Mouse (Mus musculus) embryonic facial prominence, embryonic 13.5 days (tissue): ENCODE data around the gene Zfhx3. TPM values are rescaled to one million over a fixed set of nuclear protein-coding genes. Genes with fewer than 3 reads are reported as not detected.
A peak's percentile ranks its signal among the peaks of the same experiment; 100 is the strongest.

Source experiments
- ATAC-seq: fragments of 200-750 bp; cut with Nextera tagmentation; 2 replicates; pipeline ENCODE4 v1.8.0; 2017; ENCODE audit warnings: low read depth; ENCODE audit not compliant: insufficient number of reproducible peaks, insufficient read depth, low FRiP score, low TSS enrichment
- H3K27ac ChIP-seq: fragments of 300-500 bp; sonication (generic); 2 replicates; pipeline ENCODE4 v1.5.1; 2015; ENCODE audit warnings: moderate library complexity, mild to moderate bottlenecking, inconsistent platforms
- H3K27me3 ChIP-seq: fragments of 300-500 bp; sonication (generic); 2 replicates; pipeline ENCODE4 v1.6.1; 2015; ENCODE audit warnings: mild to moderate bottlenecking, inconsistent platforms
- H3K36me3 ChIP-seq: fragments of 300-500 bp; sonication (generic); 2 replicates; pipeline ENCODE4 v1.6.1; 2015; ENCODE audit warnings: mild to moderate bottlenecking, inconsistent platforms
- H3K4me1 ChIP-seq: fragments of 300-500 bp; sonication (generic); 2 replicates; pipeline ENCODE4 v1.6.1; 2015; ENCODE audit warnings: inconsistent platforms
- H3K4me2 ChIP-seq: fragments of 300-500 bp; sonication (generic); 2 replicates; pipeline ENCODE4 v1.6.1; 2015; ENCODE audit warnings: moderate library complexity, mild to moderate bottlenecking, inconsistent platforms
- H3K4me3 ChIP-seq: fragments of 300-500 bp; sonication (generic); 2 replicates; pipeline ENCODE4 v1.5.1; 2015; ENCODE audit warnings: mild to moderate bottlenecking, inconsistent platforms
- H3K9ac ChIP-seq: fragments of 300-500 bp; sonication (generic); 2 replicates; pipeline ENCODE4 v1.6.1; 2015; ENCODE audit warnings: mild to moderate bottlenecking, inconsistent platforms
- H3K9me3 ChIP-seq: fragments of 300-500 bp; sonication (generic); 2 replicates; pipeline ENCODE4 v1.6.1; 2016; ENCODE audit warnings: inconsistent platforms
- WGBS: fragments of 180-500 bp; shearing (Covaris S2); methylation state at CpG from one replicate; pipeline ENCODE4 v1.1.7; 2015; ENCODE audit warnings: mixed read lengths; 5-methylcytosine and 5-hydroxymethylcytosine counted together
- polyA plus RNA-seq: library from polyadenylated mRNA; unstranded; fragments of >200 nt; fragmentation: Nextera tagmentation; extraction: Ambion mirVana; gene quantifications from 2 replicates; pipeline ENCODE4 v1.2.1, GENCODE M21; 2015

The Zfhx3 gene
- polyA plus RNA-seq, 1 experiment from 2014 or later, result 29.9 TPM

- H3K36me3 ChIP-seq, result no peaks in the 10 kb centered on the region
- H3K4me3 ChIP-seq, result peak overlapping the region; percentile 40
- WGBS, result 8% methylated on average over 3 of the region's 3 CpGs
- peaks cover 51% of the 10 kb centered on the region for H3K27me3 ChIP-seq
- no peak for ATAC-seq
- peak overlapping the region; percentile 76 for H3K4me2 ChIP-seq
- H3K9ac ChIP-seq, result peak overlapping the region; percentile 70; the same call in 1 of the 2 replicates
- H3K27ac ChIP-seq, result peak overlapping the region; percentile 83
- no peaks in the 10 kb centered on the region for H3K9me3 ChIP-seq
- H3K4me1 ChIP-seq, result peaks cover 47% of the 10 kb centered on the region
Observed at GRCm38 (mm10) chr8:108699011-108699410, 756.6 kb downstream of the Zfhx3 start.

DNA sequence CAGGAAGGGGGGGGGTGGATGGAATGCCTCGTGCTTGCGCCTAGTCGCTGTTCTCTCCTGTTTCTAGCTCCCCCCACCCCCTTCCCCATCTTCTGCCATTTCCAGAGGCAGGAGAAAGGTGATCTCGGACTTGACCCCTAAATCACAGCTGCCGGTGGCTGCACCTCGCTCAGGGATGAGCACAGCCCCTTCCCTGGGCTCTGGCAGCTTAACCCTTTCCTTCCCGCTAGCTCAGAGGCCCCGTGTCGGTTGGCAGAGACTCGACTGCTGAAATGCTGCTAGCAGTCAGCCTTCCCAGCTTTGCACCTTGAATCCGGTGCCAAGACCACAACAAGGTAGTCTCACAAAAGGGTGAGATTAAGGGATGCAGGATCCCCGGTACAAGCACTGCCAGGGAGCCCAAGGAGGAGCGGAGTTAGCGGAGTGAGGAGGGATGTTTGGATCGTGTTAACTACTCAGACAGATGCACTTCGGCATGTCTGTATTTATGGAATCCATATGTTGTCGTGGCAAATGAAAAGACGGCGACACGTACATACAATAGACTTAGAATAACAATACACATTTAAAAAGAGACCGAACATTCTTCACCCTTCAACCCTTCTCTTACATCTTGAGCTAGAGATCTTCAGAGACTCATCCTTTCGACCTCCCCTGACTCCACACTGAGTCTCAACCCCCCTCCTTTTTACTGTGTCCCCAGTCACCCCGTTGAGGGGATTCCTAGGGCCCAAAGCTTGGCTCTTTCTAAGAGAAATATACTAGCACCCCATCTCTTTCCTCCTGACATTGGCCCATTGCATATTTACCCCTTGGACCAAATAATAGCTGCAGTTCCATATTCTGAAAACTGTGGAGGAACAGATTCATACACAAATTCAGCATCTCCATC lies 757.3 kb downstream of the Zfhx3 start:
- Histone ChIP-seq H3K27ac (peak overlapping the region; percentile 83), H3K9ac (peak overlapping the region; percentile 70), H3K4me3 (peak overlapping the region; percentile 40), H3K27me3 (peaks cover 44% of the 10 kb centered on the region), H3K4me2 (peak overlapping the region; percentile 76), H3K36me3 (no peaks in the 10 kb centered on the region), H3K4me1 (peaks cover 46% of the 10 kb centered on the region), H3K9me3 (no peaks in the 10 kb centered on the region)
- ATAC-seq, result no peak
- WGBS, result 2% methylated on average over 23 of the region's 23 CpGs

- Histone ChIP-seq H3K4me2 (peak overlapping the region; percentile 66), H3K36me3 (no peaks in the 10 kb centered on the region), H3K4me1 (peaks cover 38% of the 10 kb centered on the region), H3K9ac (peak overlapping the region; percentile 99), H3K9me3 (no peaks in the 10 kb centered on the region), H3K4me3 (peak overlapping the region; percentile 84), H3K27me3 (peaks cover 25% of the 10 kb centered on the region), H3K27ac (peak overlapping the region; percentile 99)
- 15% methylated on average over 7 of the region's 7 CpGs for WGBS
- ATAC-seq, result no peak
Observed at GRCm38 (mm10) chr8:108701381-108702175, 759.1 kb downstream of the Zfhx3 start.

GRCm38 (mm10) chr8:108702201-108702600 lies 759.8 kb downstream of the Zfhx3 start:
- H3K4me2 ChIP-seq, result peak overlapping the region; percentile 66
- H3K9ac ChIP-seq, result peak overlapping the region; percentile 99
- no peaks in the 10 kb centered on the region for H3K9me3 ChIP-seq
- peak overlapping the region; percentile 84 for H3K4me3 ChIP-seq
- peaks cover 41% of the 10 kb centered on the region for H3K4me1 ChIP-seq
- no peak for ATAC-seq
- H3K27me3 ChIP-seq, result peaks cover 22% of the 10 kb centered on the region
- peak overlapping the region; percentile 99 for H3K27ac ChIP-seq
- WGBS, result 28% methylated on average over 1 of the region's 1 CpGs
- no peaks in the 10 kb centered on the region for H3K36me3 ChIP-seq

DNA sequence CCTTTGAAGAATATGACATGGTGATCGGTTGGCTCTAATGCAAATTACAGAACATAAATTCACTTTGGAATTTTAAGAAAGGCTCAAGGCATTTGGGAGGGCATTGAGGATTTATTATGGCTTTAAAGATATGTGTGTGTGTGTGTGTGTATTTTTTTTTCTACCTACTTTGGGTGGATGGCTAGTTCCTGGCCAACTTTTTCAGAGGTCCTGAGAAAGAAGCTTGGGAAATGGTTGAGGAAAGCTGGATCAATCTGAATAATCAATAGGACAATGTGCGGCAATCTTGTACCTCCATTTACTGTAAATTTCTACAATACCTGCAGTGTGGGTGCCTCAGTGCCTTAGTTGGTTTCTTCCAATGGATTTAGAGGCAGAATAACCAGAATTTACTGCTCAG lies 763.3 kb downstream of the Zfhx3 start:
- peak overlapping the region; percentile 99 for H3K9ac ChIP-seq

GRCm38 (mm10) chr8:108706491-108706847 lies 764.0 kb downstream of the Zfhx3 start:
- WGBS, result 41% methylated on average over 3 of the region's 3 CpGs
- peak overlapping the region; percentile 84 for H3K4me3 ChIP-seq

More for the DNA sequence above, 763.3 kb downstream of the Zfhx3 start:
- peak overlapping the region; percentile 84 for H3K4me3 ChIP-seq
- no peaks in the 10 kb centered on the region for H3K9me3 ChIP-seq
- 34% methylated on average over 2 of the region's 2 CpGs for WGBS
- no peak for ATAC-seq
- H3K27me3 ChIP-seq, result no peaks in the 10 kb centered on the region
- peak overlapping the region; percentile 66 for H3K4me2 ChIP-seq
- peaks cover 45% of the 10 kb centered on the region for H3K4me1 ChIP-seq
- peak overlapping the region; percentile 88 for H3K27ac ChIP-seq
- no peaks in the 10 kb centered on the region for H3K36me3 ChIP-seq

DNA sequence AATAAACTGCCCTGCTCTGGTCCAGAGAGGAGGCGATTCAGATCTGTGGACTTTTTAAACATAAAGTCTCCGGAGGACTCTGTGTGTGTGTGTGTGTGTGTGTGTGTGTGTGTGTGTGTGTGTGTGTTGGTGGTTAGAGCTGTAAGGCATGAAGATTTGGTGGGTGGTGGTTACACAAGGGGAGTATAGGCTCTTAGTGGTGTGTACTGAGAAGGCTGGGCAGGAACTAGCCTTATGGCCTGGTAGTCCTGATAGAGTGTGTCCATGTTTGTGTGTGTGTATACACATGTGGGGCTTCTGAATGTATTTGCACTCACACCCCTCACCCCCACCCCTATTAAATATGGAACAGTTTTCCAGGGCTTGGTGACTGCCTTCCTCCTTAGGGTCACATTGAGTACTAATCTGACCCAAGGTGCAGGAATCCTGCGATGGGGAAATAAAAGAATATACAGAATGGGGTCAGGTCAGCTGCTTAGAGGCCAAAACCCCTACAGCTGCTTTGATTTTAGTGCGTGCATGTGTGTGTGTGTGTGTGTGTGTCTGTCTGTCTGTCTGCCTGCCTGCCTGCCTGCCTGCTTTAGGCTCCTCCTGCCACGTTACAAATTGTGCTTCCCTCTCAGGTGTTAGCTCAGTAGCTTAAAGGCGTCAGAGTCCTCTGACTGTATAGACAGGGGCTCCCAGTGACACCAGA lies 764.6 kb downstream of the Zfhx3 start:
- H3K4me1 ChIP-seq, result peaks cover 56% of the 10 kb centered on the region
- peak overlapping the region; percentile 99 for H3K9ac ChIP-seq

More at GRCm38 (mm10) chr8:108706491-108706847, 764.0 kb downstream of the Zfhx3 start:
- H3K4me2 ChIP-seq, result peak overlapping the region; percentile 66
- ATAC-seq, result no peak
- no peaks in the 10 kb centered on the region for H3K27me3 ChIP-seq
- H3K36me3 ChIP-seq, result no peaks in the 10 kb centered on the region
- peak overlapping the region; percentile 99 for H3K9ac ChIP-seq
- peak overlapping the region; percentile 88 for H3K27ac ChIP-seq
- H3K9me3 ChIP-seq, result no peaks in the 10 kb centered on the region
- peaks cover 51% of the 10 kb centered on the region for H3K4me1 ChIP-seq

GRCm38 (mm10) chr8:108707576-108708281 lies 765.3 kb downstream of the Zfhx3 start:
- peaks cover 63% of the 10 kb centered on the region for H3K4me1 ChIP-seq
- H3K36me3 ChIP-seq, result no peaks in the 10 kb centered on the region
- H3K9ac ChIP-seq, result peak overlapping the region; percentile 99
- peak overlapping the region; percentile 84 for H3K4me3 ChIP-seq
- no peak for ATAC-seq
- H3K27me3 ChIP-seq, result no peaks in the 10 kb centered on the region
- H3K27ac ChIP-seq, result peak overlapping the region; percentile 88
- H3K9me3 ChIP-seq, result no peaks in the 10 kb centered on the region
- peak overlapping the region; percentile 66 for H3K4me2 ChIP-seq
- 6% methylated on average over 5 of the region's 5 CpGs for WGBS

More for the DNA sequence above, 764.6 kb downstream of the Zfhx3 start:
- Histone ChIP-seq H3K27ac (peak overlapping the region; percentile 88), H3K9me3 (no peaks in the 10 kb centered on the region), H3K4me3 (peak overlapping the region; percentile 84), H3K4me2 (peak overlapping the region; percentile 66), H3K27me3 (no peaks in the 10 kb centered on the region), H3K36me3 (no peaks in the 10 kb centered on the region)
- 28% methylated on average over 6 of the region's 6 CpGs for WGBS
- no peak for ATAC-seq

DNA sequence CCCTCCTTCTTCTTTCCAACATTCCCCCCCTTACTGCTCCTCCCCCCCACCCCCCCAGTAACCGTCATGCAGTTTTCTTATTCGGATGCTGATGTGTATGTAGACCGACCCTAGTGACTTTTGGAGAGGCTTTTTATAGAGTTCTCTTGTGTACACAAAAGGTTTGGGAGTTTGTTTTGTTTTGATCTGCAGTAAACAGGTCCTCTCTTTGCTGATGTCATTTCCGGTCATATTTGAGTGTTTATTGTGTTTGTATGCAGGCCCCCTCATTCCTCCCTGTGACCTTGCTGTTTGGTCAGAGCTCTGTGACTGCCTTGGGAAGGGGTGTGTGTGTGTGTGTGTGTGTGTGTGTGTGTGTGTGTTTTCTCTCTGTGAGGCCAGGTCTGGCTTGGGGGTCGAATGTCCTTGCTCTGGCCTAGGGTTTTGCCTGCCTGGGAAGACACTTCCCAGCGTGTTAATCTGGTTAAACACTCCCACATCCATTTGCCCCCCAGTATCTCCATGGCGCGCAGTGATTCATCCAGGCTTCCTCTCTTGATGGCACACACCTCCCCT lies 766.5 kb downstream of the Zfhx3 start:
- Histone ChIP-seq H3K4me1 (peaks cover 75% of the 10 kb centered on the region), H3K27me3 (no peaks in the 10 kb centered on the region), H3K27ac (peak overlapping the region; percentile 88), H3K4me2 (peak overlapping the region; percentile 66), H3K4me3 (no peak overlapping the region), H3K9ac (peak overlapping the region; percentile 40), H3K9me3 (no peaks in the 10 kb centered on the region), H3K36me3 (no peaks in the 10 kb centered on the region)
- WGBS, result 24% methylated on average over 8 of the region's 8 CpGs
- ATAC-seq, result no peak

GRCm38 (mm10) chr8:108709441-108709840 lies 767.0 kb downstream of the Zfhx3 start:
- Histone ChIP-seq H3K36me3 (no peaks in the 10 kb centered on the region), H3K9ac (peak overlapping the region; percentile 40), H3K4me1 (peaks cover 80% of the 10 kb centered on the region), H3K9me3 (no peaks in the 10 kb centered on the region), H3K27me3 (no peaks in the 10 kb centered on the region), H3K4me3 (no peak overlapping the region), H3K4me2 (peak overlapping the region; percentile 66), H3K27ac (peak overlapping the region; percentile 88)
- no peak for ATAC-seq
- WGBS, result 38% methylated on average over 2 of the region's 2 CpGs
